Mouse (Mus musculus): Measurements from ENCODE around the gene P4ha2.

GRCm38 (mm10) chr11:54076101-54076500 lies 23.8 kb upstream of the P4ha2 start:
- no peak for TF ChIP-seq CTCF (conservative IDR thresholded peaks at IDR 0.05; ENCODE audit: insufficient read depth, insufficient read length, low read depth, low read length)
- TF ChIP-seq POLR2A (IDR thresholded peaks at IDR 0.05; ENCODE audit: low read depth, low read length): no peak
